Mouse (Mus musculus) heart, postnatal 0 days (tissue): ENCODE data around the gene Npm3.

Experiments used
- CTCF ChIP-seq: IDR thresholded peaks from 2 replicates; pipeline ENCODE4 v1.5.1; 2016; ENCODE audit warnings: antibody characterized with exemption, control low read depth, low read depth
- EP300 ChIP-seq: IDR thresholded peaks from 2 replicates; pipeline ENCODE4 v1.6.1; 2016; ENCODE audit warnings: antibody characterized with exemption, low read depth

- TF ChIP-seq CTCF, result no peak
- no peak for TF ChIP-seq EP300
Measured at GRCm38 (mm10) chr19:45785470-45785869, 36.1 kb upstream of the Npm3 start.
